Mouse (Mus musculus): Measurements from ENCODE around the gene Nox1.
A peak's percentile ranks its signal among the peaks of the same experiment; 100 is the strongest.
"Not testable (repeated sequence)": the region's sequence is repeated elsewhere in the genome, so short reads cannot be mapped to it uniquely, and the experiment has no call there.

The Nox1 gene

DNA sequence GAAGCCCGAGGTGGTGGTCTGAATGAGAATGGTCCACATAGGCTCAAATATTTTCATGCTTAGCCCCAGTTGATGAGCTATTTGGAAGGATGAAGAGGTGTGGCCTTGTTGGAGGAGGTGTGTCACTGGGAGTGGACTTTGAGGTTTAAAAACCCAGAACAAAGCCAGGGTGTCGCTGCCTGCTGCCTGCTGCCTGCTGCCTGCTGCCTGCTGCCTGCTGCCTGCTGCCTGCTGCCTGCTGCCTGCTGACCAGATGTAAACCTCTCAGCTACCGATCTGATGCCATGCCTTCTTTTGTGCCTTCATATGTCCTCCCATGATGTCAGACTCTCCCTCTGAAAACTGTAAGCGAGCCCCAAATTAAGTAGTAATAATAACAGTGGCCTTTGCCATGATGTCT, at the start of gene Nox1:
Nox1 (minus strand) TSS at position 101 of the 400 bp plus-strand sequence.
- DNase-seq = no peak

DNA sequence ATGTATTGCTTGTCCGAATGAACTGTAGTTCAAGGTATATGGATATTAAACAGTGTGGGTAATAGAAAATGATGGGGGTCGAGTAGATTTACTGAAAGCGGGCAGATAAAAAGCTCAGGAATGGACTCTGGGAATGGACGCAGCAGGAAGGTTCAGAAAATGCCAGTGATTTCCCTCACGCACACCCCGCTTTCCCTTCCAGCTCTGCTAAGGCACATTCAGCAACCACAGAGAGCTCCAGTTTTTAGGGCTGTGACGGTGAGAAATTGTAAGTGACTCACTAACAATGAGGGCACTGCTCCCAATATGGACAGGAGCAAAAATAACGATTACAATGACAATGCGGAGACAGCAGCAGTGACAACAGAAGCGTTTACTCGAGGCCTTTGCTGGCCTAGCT, 40.4 kb upstream of the Nox1 start:
- no peak for DNase-seq

DNA sequence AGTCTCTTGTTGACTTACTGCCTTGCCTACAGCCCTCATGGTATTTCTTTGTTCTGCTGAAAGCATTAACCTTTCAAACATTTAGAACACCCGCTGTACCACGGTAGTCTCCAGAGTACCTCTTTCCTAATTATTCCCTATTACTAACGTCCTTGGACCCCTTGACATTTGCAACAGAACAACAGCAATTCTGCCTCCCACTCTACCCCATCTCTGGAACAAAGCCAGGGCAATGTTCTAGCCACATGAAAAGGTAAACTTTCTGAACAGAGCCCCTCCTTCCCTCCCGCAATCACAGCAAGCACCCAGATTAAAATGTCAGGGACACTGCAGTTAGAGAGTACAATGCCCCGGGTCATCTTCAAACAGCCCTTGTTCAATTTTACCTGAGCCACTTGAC, 39.4 kb upstream of the Nox1 start:
- DNase-seq = no peak

DNA sequence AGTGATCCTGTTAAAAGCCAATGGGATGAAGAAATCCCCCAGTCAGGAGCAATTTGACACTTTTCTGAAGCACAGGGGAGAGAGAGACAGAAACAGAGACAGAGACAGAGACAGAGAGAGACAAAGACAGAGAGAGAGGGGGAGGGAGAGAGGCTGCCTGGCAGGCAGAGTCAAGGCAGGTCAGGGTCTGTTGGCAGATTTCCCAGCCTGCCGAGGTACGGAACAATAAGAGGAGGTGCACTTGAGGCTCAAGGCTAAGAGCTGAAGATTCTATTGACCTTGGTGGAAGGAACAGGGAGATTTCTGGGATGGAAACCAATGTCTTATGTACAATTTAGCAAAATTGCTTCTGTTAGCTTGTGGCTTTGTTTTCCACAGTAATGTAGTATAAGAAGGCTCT, 26.4 kb upstream of the Nox1 start:
- DNase-seq = no peak

GRCm38 (mm10) chrX:134245946-134246345, 24.2 kb upstream of the Nox1 start:
- DNase-seq = no peak

GRCm38 (mm10) chrX:134238266-134238665, 16.5 kb upstream of the Nox1 start:
- no peak for DNase-seq

- DNase-seq = no peak
Observed at GRCm38 (mm10) chrX:134233048-134233447, 11.3 kb upstream of the Nox1 start.

GRCm38 (mm10) chrX:134220618-134221017, 1.1 kb downstream of the Nox1 start:
- no peak for DNase-seq

DNA sequence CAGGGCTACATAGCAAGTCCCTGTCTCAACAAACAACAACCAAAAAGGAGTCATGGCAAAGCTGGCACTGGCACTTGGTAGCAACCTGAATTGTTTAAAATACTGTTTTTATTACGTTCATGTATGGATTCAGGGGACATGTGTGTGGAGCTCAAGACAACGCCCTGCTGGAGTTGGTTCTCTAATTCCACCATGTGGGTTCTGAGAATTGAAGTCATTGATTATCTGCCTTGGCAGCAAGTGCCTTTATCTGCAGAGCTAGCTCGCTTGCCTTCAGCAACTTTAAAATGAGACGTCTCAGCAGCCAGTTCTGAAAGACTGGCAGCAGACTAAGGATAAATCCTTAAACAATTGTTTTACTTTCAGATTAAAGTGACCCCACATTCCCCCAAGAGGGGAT, 3.6 kb downstream of the Nox1 start:
- DNase-seq = no peak

- DNase-seq = no peak
Observed at GRCm38 (mm10) chrX:134211151-134211642, 10.6 kb downstream of the Nox1 start.

DNA sequence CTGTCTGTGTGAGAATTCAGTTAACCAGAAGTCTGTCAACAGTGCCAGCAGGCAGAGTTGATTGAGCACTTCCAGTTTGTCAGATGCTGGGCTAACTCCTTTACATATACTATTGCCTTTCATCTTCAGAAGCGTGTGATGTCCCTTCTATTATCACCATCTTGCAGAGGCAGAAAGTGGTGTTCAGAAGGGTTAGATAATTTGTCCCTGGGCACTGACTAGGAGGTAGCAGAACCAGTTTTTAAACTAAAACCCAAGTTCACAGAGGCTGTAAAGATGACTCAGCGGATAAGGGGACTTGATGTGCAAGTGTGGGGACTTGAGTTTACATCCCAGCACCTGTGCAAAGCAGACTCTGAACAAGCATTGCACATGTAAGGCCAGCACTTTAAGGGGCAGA, 13.3 kb downstream of the Nox1 start:
- DNase-seq = no peak

DNA sequence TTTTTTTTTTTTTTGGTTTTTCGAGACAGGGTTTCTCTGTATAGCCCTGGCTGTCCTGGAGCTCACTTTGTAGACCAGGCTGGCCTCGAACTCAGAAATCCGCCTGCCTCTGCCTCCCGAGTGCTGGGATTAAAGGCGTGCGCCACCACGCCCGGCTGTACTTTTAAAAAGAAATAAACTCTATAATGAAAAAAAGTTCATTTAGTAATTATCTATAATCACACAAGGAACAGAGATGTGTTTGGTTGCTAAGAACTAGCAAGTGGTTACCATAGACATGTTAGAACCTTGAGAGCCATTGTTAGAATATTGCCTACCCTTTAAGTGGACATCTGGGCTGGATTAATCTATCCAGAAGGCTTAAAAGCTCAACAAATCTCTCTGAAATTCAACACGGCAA, 34.6 kb downstream of the Nox1 start, which contains the start of gene Arl13a:
Arl13a (plus strand) TSS at position 301 of the 400 bp plus-strand sequence.
- not testable (repeated sequence) for DNase-seq

- no peak for DNase-seq
Observed at GRCm38 (mm10) chrX:134174699-134175098, 47.1 kb downstream of the Nox1 start.

- no peak for DNase-seq
Observed at GRCm38 (mm10) chrX:134170584-134170983, 51.2 kb downstream of the Nox1 start.

DNA sequence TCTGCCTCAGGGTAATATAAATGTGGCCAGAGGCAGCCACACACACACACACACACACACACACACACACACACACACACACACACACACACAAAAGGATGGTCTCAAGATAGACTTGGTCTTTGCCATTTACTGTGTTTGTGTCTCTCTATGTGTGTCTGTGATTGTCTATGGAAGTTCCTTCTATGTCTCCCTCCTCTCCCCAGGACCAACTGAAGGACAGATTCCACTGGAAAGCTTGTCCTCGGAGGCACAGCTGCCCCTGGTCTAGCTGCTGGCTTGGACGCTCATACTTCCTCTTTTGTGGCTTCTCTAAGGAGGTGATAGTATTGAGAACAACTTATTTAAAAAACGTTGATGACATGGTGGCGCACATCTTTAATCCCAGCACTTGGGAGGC, 58.3 kb downstream of the Nox1 start:
- DNase-seq = no peak

- DNase-seq = peak; percentile 25 to 33
Observed at GRCm38 (mm10) chrX:134162826-134163225, 58.9 kb downstream of the Nox1 start.

- peak; percentile 11 for DNase-seq
Observed at GRCm38 (mm10) chrX:134162043-134162720, 59.6 kb downstream of the Nox1 start, which contains the start of gene Xkrx. Xkrx (minus strand) TSS chrX:134162076.

DNA sequence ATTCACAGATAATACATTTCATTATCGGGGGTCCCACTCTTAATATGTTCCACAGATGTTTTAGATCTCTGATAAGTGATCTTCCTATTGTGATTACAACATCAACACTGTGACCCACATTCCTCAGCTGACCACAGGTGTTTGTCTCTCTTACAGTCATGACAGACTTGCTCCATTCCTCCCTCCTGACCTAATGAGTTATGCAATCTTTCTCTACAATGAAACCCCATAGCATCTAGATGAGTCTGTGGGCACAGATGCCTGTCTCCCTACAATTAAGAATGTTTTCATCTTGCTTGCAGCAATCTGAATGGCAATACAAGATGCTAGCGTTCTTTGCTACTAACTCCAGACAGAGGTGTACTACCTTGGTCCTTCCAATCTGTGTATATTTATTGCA, 61.3 kb downstream of the Nox1 start:
- no peak for DNase-seq

GRCm38 (mm10) chrX:134158151-134158550, 63.6 kb downstream of the Nox1 start:
- DNase-seq = no peak

- no peak for DNase-seq
Observed at GRCm38 (mm10) chrX:134141986-134142385, 79.8 kb downstream of the Nox1 start.

GRCm38 (mm10) chrX:134141551-134141950, 80.2 kb downstream of the Nox1 start:
- no peak for DNase-seq

DNA sequence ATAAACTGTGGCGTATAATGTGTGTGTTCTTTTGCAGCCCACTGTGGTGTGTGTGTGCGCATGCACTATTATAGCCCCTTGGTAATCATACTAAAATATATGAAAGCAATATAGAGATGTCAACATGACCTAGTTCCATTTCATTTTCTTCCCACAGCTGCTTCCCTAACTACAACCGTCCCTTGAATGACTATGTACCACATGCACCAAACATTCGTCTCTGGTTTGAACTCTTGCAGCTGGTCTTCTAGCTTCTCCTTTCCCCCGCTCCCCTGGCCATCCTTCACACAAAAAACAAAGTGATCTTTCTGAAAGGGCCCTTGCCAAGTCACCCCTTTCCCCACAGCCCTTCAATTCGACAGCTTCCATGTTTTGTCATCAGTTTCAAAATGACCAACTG, 81.7 kb downstream of the Nox1 start:
- DNase-seq = no peak

GRCm38 (mm10) chrX:134133821-134134220, 87.9 kb downstream of the Nox1 start:
- DNase-seq = no peak

DNA sequence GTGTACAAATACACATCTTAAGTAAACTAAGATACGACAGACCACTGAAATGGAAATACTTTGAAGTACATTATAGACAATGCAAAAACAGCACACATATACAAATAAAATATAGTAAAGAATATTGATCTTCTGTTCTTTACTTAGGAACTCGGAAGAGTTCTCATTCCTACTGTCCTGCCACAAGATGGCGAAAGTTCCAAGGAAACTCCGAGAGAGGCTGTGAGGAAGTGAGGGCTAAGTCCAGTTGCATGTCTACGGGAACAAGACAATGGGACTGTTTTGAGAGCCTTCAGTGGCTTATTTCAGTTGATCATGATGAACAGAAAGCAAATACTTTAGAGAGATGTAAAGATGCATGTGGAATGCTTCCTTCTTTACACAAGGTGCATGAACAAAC, 89.5 kb downstream of the Nox1 start:
- DNase-seq = no peak

- no peak for DNase-seq
Observed at GRCm38 (mm10) chrX:134128549-134128948, 93.2 kb downstream of the Nox1 start.

Measured in cerebellum, postnatal 36 days (tissue).